Mouse (Mus musculus): ENCODE measurements around the gene Capn8. TPM values are rescaled to one million over a fixed set of nuclear protein-coding genes. Genes with fewer than 3 reads are reported as not detected.

Gene Capn8
- polyA plus RNA-seq, 1 experiment from 2014 or later, result 3.3 TPM

- 59% methylated on average over 4 of the region's 4 CpGs for WGBS
- H3K36me3 ChIP-seq (ENCODE audit: control insufficient read depth, insufficient read depth, low read length), result no peaks in the 10 kb centered on the region
- no peaks in the 10 kb centered on the region for H3K9me3 ChIP-seq (replicated peaks; ENCODE audit: control insufficient read depth, low read length)
- no peaks in the 10 kb centered on the region for H3K27me3 ChIP-seq (ENCODE audit: control insufficient read depth, insufficient read depth, low read length)
- H3K4me3 ChIP-seq (replicated peaks; ENCODE audit: low read length), result no peak overlapping the region
- no peak for ATAC-seq (ENCODE audit: insufficient read depth, low FRiP score)
- no peak overlapping the region for H3K27ac ChIP-seq (ENCODE audit: low read length)
- 0 out of 2 replicates have a peak, but pooled peaks cover 4% of the 10 kb centered on the region for H3K4me1 ChIP-seq (ENCODE audit: control insufficient read depth, insufficient read depth, low read length)
- no peak overlapping the region for H3K4me2 ChIP-seq (ENCODE audit: low read depth, low read length)
- no peak overlapping the region for H3K9ac ChIP-seq (ENCODE audit: low read length)
Observed at GRCm38 (mm10) chr1:182587706-182588105, 22.9 kb downstream of the Capn8 start.

GRCm38 (mm10) chr1:182591491-182591890 is 26.7 kb downstream of the Capn8 start:
- Histone ChIP-seq H3K9ac (ENCODE audit: low read length) (no peak overlapping the region), H3K36me3 (ENCODE audit: control insufficient read depth, insufficient read depth, low read length) (no peaks in the 10 kb centered on the region), H3K9me3 (replicated peaks; ENCODE audit: control insufficient read depth, low read length) (no peaks in the 10 kb centered on the region), H3K4me3 (replicated peaks; ENCODE audit: low read length) (no peak overlapping the region), H3K4me1 (ENCODE audit: control insufficient read depth, insufficient read depth, low read length) (no peaks in the 10 kb centered on the region), H3K4me2 (ENCODE audit: low read depth, low read length) (no peak overlapping the region), H3K27me3 (ENCODE audit: control insufficient read depth, insufficient read depth, low read length) (no peaks in the 10 kb centered on the region), H3K27ac (ENCODE audit: low read length) (no peak overlapping the region)
- no peak for ATAC-seq (ENCODE audit: insufficient read depth, low FRiP score)
- 76% methylated on average over 7 of the region's 7 CpGs for WGBS

GRCm38 (mm10) chr1:182592436-182592835 is 27.6 kb downstream of the Capn8 start:
- Histone ChIP-seq H3K9ac (ENCODE audit: low read length) (no peak overlapping the region), H3K9me3 (replicated peaks; ENCODE audit: control insufficient read depth, low read length) (no peaks in the 10 kb centered on the region), H3K36me3 (ENCODE audit: control insufficient read depth, insufficient read depth, low read length) (no peaks in the 10 kb centered on the region), H3K4me1 (ENCODE audit: control insufficient read depth, insufficient read depth, low read length) (no peaks in the 10 kb centered on the region), H3K4me2 (ENCODE audit: low read depth, low read length) (no peak overlapping the region), H3K27me3 (ENCODE audit: control insufficient read depth, insufficient read depth, low read length) (no peaks in the 10 kb centered on the region), H3K4me3 (replicated peaks; ENCODE audit: low read length) (no peak overlapping the region), H3K27ac (ENCODE audit: low read length) (no peak overlapping the region)
- ATAC-seq (ENCODE audit: insufficient read depth, low FRiP score), result no peak
- WGBS, result 33% methylated on average over 4 of the region's 4 CpGs

- no peak overlapping the region for H3K9ac ChIP-seq (ENCODE audit: low read length)
- 75% methylated on average over 17 of the region's 17 CpGs for WGBS
- H3K27me3 ChIP-seq (ENCODE audit: control insufficient read depth, insufficient read depth, low read length), result no peaks in the 10 kb centered on the region
- ATAC-seq (ENCODE audit: insufficient read depth, low FRiP score), result no peak
- H3K36me3 ChIP-seq (ENCODE audit: control insufficient read depth, insufficient read depth, low read length), result no peaks in the 10 kb centered on the region
- H3K9me3 ChIP-seq (replicated peaks; ENCODE audit: control insufficient read depth, low read length), result no peaks in the 10 kb centered on the region
- H3K4me2 ChIP-seq (ENCODE audit: low read depth, low read length), result no peak overlapping the region
- no peak overlapping the region for H3K4me3 ChIP-seq (replicated peaks; ENCODE audit: low read length)
- H3K4me1 ChIP-seq (ENCODE audit: control insufficient read depth, insufficient read depth, low read length), result no peaks in the 10 kb centered on the region
- H3K27ac ChIP-seq (ENCODE audit: low read length), result no peak overlapping the region
Observed at GRCm38 (mm10) chr1:182605330-182606150, 40.7 kb downstream of the Capn8 start.

GRCm38 (mm10) chr1:182609701-182610335 is 45.0 kb downstream of the Capn8 start:
- Histone ChIP-seq H3K4me3 (replicated peaks; ENCODE audit: low read length) (no peak overlapping the region), H3K27ac (ENCODE audit: low read length) (no peak overlapping the region), H3K9me3 (replicated peaks; ENCODE audit: control insufficient read depth, low read length) (no peaks in the 10 kb centered on the region), H3K9ac (ENCODE audit: low read length) (no peak overlapping the region), H3K4me1 (ENCODE audit: control insufficient read depth, insufficient read depth, low read length) (no peaks in the 10 kb centered on the region), H3K27me3 (ENCODE audit: control insufficient read depth, insufficient read depth, low read length) (no peaks in the 10 kb centered on the region), H3K4me2 (ENCODE audit: low read depth, low read length) (no peak overlapping the region), H3K36me3 (ENCODE audit: control insufficient read depth, insufficient read depth, low read length) (no peaks in the 10 kb centered on the region)
- no peak for ATAC-seq (ENCODE audit: insufficient read depth, low FRiP score)
- WGBS, result 77% methylated on average over 4 of the region's 4 CpGs

- Histone ChIP-seq H3K9ac (ENCODE audit: low read length) (no peak overlapping the region), H3K36me3 (ENCODE audit: control insufficient read depth, insufficient read depth, low read length) (no peaks in the 10 kb centered on the region), H3K9me3 (replicated peaks; ENCODE audit: control insufficient read depth, low read length) (no peaks in the 10 kb centered on the region), H3K4me3 (replicated peaks; ENCODE audit: low read length) (no peak overlapping the region), H3K27ac (ENCODE audit: low read length) (no peak overlapping the region), H3K4me2 (ENCODE audit: low read depth, low read length) (no peak overlapping the region), H3K27me3 (ENCODE audit: control insufficient read depth, insufficient read depth, low read length) (no peaks in the 10 kb centered on the region), H3K4me1 (ENCODE audit: control insufficient read depth, insufficient read depth, low read length) (no peaks in the 10 kb centered on the region)
- WGBS, result 39% methylated on average over 1 of the region's 1 CpGs
- no peak for ATAC-seq (ENCODE audit: insufficient read depth, low FRiP score)
Observed at GRCm38 (mm10) chr1:182615465-182615864, 50.7 kb downstream of the Capn8 start.

- Histone ChIP-seq H3K27me3 (ENCODE audit: control insufficient read depth, insufficient read depth, low read length) (no peaks in the 10 kb centered on the region), H3K27ac (ENCODE audit: low read length) (no peak overlapping the region), H3K4me3 (replicated peaks; ENCODE audit: low read length) (no peak overlapping the region), H3K9me3 (replicated peaks; ENCODE audit: control insufficient read depth, low read length) (no peaks in the 10 kb centered on the region), H3K4me2 (ENCODE audit: low read depth, low read length) (no peak overlapping the region), H3K4me1 (ENCODE audit: control insufficient read depth, insufficient read depth, low read length) (no peaks in the 10 kb centered on the region), H3K9ac (ENCODE audit: low read length) (no peak overlapping the region), H3K36me3 (ENCODE audit: control insufficient read depth, insufficient read depth, low read length) (no peaks in the 10 kb centered on the region)
- ATAC-seq (ENCODE audit: insufficient read depth, low FRiP score), result no peak
- 79% methylated on average over 16 of the region's 16 CpGs for WGBS
Observed at GRCm38 (mm10) chr1:182618200-182618947, 53.6 kb downstream of the Capn8 start.

GRCm38 (mm10) chr1:182620470-182620869 is 55.7 kb downstream of the Capn8 start:
- ATAC-seq (ENCODE audit: insufficient read depth, low FRiP score), result no peak
- 37% methylated on average over 4 of the region's 4 CpGs for WGBS

GRCm38 (mm10) chr1:182621256-182621655 is 56.4 kb downstream of the Capn8 start:
- WGBS, result 81% methylated on average over 8 of the region's 8 CpGs
- Histone ChIP-seq H3K36me3 (ENCODE audit: control insufficient read depth, insufficient read depth, low read length) (no peaks in the 10 kb centered on the region), H3K27ac (ENCODE audit: low read length) (no peak overlapping the region), H3K27me3 (ENCODE audit: control insufficient read depth, insufficient read depth, low read length) (no peaks in the 10 kb centered on the region), H3K4me3 (replicated peaks; ENCODE audit: low read length) (no peak overlapping the region), H3K9ac (ENCODE audit: low read length) (no peak overlapping the region), H3K4me1 (ENCODE audit: control insufficient read depth, insufficient read depth, low read length) (no peaks in the 10 kb centered on the region), H3K4me2 (ENCODE audit: low read depth, low read length) (no peak overlapping the region), H3K9me3 (replicated peaks; ENCODE audit: control insufficient read depth, low read length) (no peaks in the 10 kb centered on the region)
- no peak for ATAC-seq (ENCODE audit: insufficient read depth, low FRiP score)

More at GRCm38 (mm10) chr1:182620470-182620869, 55.7 kb downstream of the Capn8 start:
- Histone ChIP-seq H3K4me3 (replicated peaks; ENCODE audit: low read length) (no peak overlapping the region), H3K36me3 (ENCODE audit: control insufficient read depth, insufficient read depth, low read length) (no peaks in the 10 kb centered on the region), H3K4me1 (ENCODE audit: control insufficient read depth, insufficient read depth, low read length) (no peaks in the 10 kb centered on the region), H3K9me3 (replicated peaks; ENCODE audit: control insufficient read depth, low read length) (no peaks in the 10 kb centered on the region), H3K4me2 (ENCODE audit: low read depth, low read length) (no peak overlapping the region), H3K27ac (ENCODE audit: low read length) (no peak overlapping the region), H3K9ac (ENCODE audit: low read length) (no peak overlapping the region), H3K27me3 (ENCODE audit: control insufficient read depth, insufficient read depth, low read length) (no peaks in the 10 kb centered on the region)

Data from stomach, embryonic 16.5 days (tissue).